8 mouse cellular contexts compared by ENCODE assay signal in the genomic region with DNA sequence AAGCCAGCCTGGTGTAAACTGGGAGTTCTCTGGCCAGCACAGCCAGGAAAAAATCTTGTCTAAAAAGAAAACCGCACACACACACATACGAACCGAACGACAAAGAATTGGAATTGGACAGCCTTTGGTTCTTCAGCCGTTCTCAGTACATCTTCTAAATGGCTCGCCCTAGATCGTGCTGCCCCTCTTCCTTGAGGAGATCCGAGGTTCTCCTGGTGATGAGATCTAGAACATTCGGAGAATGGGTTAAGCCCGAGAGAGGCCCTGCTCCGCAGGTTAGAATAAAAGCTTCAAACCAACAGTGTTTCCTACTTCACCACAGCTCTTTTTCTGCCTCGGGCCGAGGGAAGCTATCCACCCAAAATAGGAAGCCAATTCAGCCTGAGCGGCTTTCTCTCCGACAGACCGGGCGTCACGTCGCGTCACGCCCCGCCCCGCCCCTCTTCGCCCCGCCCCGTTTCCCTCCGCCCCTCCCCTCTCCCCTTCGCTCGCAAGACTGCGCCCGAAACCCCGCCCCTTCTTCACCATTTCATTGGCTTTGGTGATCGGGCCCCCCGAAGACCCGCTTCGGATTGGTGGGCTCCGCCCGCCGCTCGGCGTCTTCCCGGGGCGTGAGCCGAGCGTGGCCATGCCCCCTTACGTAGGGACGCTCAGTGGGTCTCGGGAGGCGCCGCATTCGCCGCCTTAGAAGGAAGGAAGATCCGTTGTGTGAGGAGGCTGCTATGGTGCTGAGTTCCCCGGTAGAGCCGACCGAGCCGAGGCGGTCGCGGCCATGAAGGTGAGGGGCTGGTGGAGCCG. TPM values are rescaled to one million over a fixed set of nuclear protein-coding genes. Genes with fewer than 3 reads are reported as not detected.
DNase-seq lines count a peak whose midpoint lies in the region; ATAC-seq and TF ChIP-seq lines count a peak whose summit lies in the region.

Gene Rnf34, plus strand, starts transcription at position 528 of the 798 bp plus-strand sequence.

- H3K4me2 ChIP-seq in forebrain, embryonic 16.5 days (ENCODE audit: low read length) = peak within 1 kb of the TSS; percentile 89
- H3K4me2 ChIP-seq in lung, embryonic 14.5 days = peak within 1 kb of the TSS; percentile 96

- peak; percentile 97 for DNase-seq in G1E (ENCODE audit: low spot score)
- DNase-seq in cerebellum, adult 18-20 months = peak; percentile 96 to 98
- peak; percentile 93 for DNase-seq in heart, postnatal 36 days
- peak; percentile 96 to 98 for DNase-seq in layer of hippocampus, adult 2 months (ENCODE audit: low spot score in 2 of 2)
- DNase-seq in lung, embryonic 14.5 days = peak; percentile 99
- DNase-seq in thymus, adult 2 months = peak; percentile 97

- peak within 1 kb of the TSS; percentile 92 for H3K27ac ChIP-seq in forebrain, embryonic 16.5 days (ENCODE audit: low read length)
- H3K27ac ChIP-seq in layer of hippocampus, adult 2 months = peak within 1 kb of the TSS; percentile 97
- peak within 1 kb of the TSS; percentile 92 for H3K27ac ChIP-seq in lung, embryonic 14.5 days (ENCODE audit: low read depth)
- H3K27ac ChIP-seq in olfactory bulb, adult 2 months (ENCODE audit: insufficient read depth, low read depth, low read length) = peak within 1 kb of the TSS; percentile 78
- H3K27ac ChIP-seq in thymus, adult 2 months (ENCODE audit: control insufficient read depth, insufficient read depth, low read length) = peak within 1 kb of the TSS; percentile 81

- intact Hi-C loops in heart, postnatal 36 days (cut with DNase I) = loop anchor here (2.0 to 5.0 kb wide), 2 partner anchors 29 to 48 kb away; partner anchors contain the start of gene Anapc5

- peak within 1 kb of the TSS; percentile 92 for H3K9ac ChIP-seq in forebrain, embryonic 16.5 days (replicated peaks; ENCODE audit: low read depth, low read length)
- peak within 1 kb of the TSS; percentile 96 for H3K9ac ChIP-seq in lung, embryonic 14.5 days

- no peaks in the 10 kb centered on the region for H3K9me3 ChIP-seq in G1E (replicated peaks)
- H3K9me3 ChIP-seq in forebrain, embryonic 16.5 days (ENCODE audit: control insufficient read depth, low read length) = no peaks in the 10 kb centered on the region
- no peaks in the 10 kb centered on the region for H3K9me3 ChIP-seq in lung, embryonic 14.5 days (ENCODE audit: low read depth, low read length)

- TF ChIP-seq POLR2A in olfactory bulb, adult 2 months (IDR thresholded peaks at IDR 0.05; ENCODE audit: insufficient read depth, low read depth, low read length) = peak; percentile 98
- TF ChIP-seq POLR2A in thymus, adult 2 months (IDR thresholded peaks at IDR 0.05; ENCODE audit: control insufficient read depth, extremely low read depth, insufficient read depth, low read length, poor library complexity) = peak; percentile 99

- H3K4me3 ChIP-seq in G1E (ENCODE audit: low read depth, low read length) = peak within 1 kb of the TSS; percentile 85
- H3K4me3 ChIP-seq in forebrain, embryonic 16.5 days (replicated peaks; ENCODE audit: low read length) = peak within 1 kb of the TSS; percentile 68
- H3K4me3 ChIP-seq in layer of hippocampus, adult 2 months = peak within 1 kb of the TSS; percentile 95
- peak within 1 kb of the TSS; percentile 93 for H3K4me3 ChIP-seq in lung, embryonic 14.5 days (ENCODE audit: low read depth, low read length)
- peak within 1 kb of the TSS; percentile 80 for H3K4me3 ChIP-seq in olfactory bulb, adult 2 months (ENCODE audit: insufficient read depth, low read depth, low read length)
- peak within 1 kb of the TSS; percentile 70 for H3K4me3 ChIP-seq in thymus, adult 2 months (ENCODE audit: control insufficient read depth, insufficient read depth, low read length)

- peaks cover 9% of the 10 kb centered on the region for H3K36me3 ChIP-seq in G1E (replicated peaks)
- H3K36me3 ChIP-seq in forebrain, embryonic 16.5 days (ENCODE audit: control insufficient read depth, insufficient read depth) = no peaks in the 10 kb centered on the region
- H3K36me3 ChIP-seq in lung, embryonic 14.5 days (ENCODE audit: insufficient read depth) = no peaks in the 10 kb centered on the region
- H3K36me3 ChIP-seq in thymus, adult 2 months (ENCODE audit: control insufficient read depth, insufficient read depth, low read length) = no peaks in the 10 kb centered on the region

- WGBS in forebrain, embryonic 16.5 days = under 1% methylated on average over 52 of the region's 61 CpGs
- WGBS in lung, embryonic 14.5 days = under 1% methylated on average over 61 of the region's 61 CpGs
- WGBS in olfactory bulb, adult 2 months = under 1% methylated on average over 59 of the region's 61 CpGs
- under 1% methylated on average over 56 of the region's 61 CpGs for WGBS in thymus, adult 2 months

- no peak for TF ChIP-seq CTCF in G1E (IDR thresholded peaks at IDR 0.05; ENCODE audit: low read depth, low read length)
- TF ChIP-seq CTCF in layer of hippocampus, adult 2 months (conservative IDR thresholded peaks at IDR 0.05) = no peak
- TF ChIP-seq CTCF in lung, embryonic 14.5 days (IDR thresholded peaks at IDR 0.05; ENCODE audit: low read depth) = no peak
- no peak for TF ChIP-seq CTCF in olfactory bulb, adult 2 months (IDR thresholded peaks at IDR 0.05; ENCODE audit: insufficient read depth, low read depth, low read length)
- no peak for TF ChIP-seq CTCF in thymus, adult 2 months (IDR thresholded peaks at IDR 0.05; ENCODE audit: borderline replicate concordance, control insufficient read depth, extremely low read depth, insufficient read depth, low read length, poor library complexity)

- H3K4me1 ChIP-seq in G1E (ENCODE audit: insufficient read depth, low read depth, low read length) = peaks cover 27% of the 10 kb centered on the region
- peaks cover 22% of the 10 kb centered on the region for H3K4me1 ChIP-seq in forebrain, embryonic 16.5 days (replicated peaks; ENCODE audit: control insufficient read depth, insufficient read depth, low read length)
- H3K4me1 ChIP-seq in lung, embryonic 14.5 days (ENCODE audit: insufficient read depth) = peaks cover 6% of the 10 kb centered on the region; the same call in 1 of the 2 replicates
- no peaks in the 10 kb centered on the region for H3K4me1 ChIP-seq in olfactory bulb, adult 2 months (ENCODE audit: control insufficient read depth, insufficient read depth, low read length)
- H3K4me1 ChIP-seq in thymus, adult 2 months (replicated peaks; ENCODE audit: control insufficient read depth, insufficient read depth, low read length) = peaks cover 14% of the 10 kb centered on the region

- H3K27me3 ChIP-seq in G1E (ENCODE audit: insufficient read depth, low read length) = no peaks in the 10 kb centered on the region
- H3K27me3 ChIP-seq in forebrain, embryonic 16.5 days (replicated peaks; ENCODE audit: control insufficient read depth, insufficient read depth, low read length) = no peaks in the 10 kb centered on the region
- H3K27me3 ChIP-seq in lung, embryonic 14.5 days (ENCODE audit: insufficient read depth, low read length) = no peaks in the 10 kb centered on the region
- no peaks in the 10 kb centered on the region for H3K27me3 ChIP-seq in thymus, adult 2 months (ENCODE audit: control insufficient read depth, insufficient read depth, low read length)

- ATAC-seq in G1E (ENCODE audit: extremely low read depth, insufficient number of reproducible peaks, low FRiP score, poor library complexity, severe bottlenecking) = peak; percentile 99
- peak; percentile 100 for ATAC-seq in forebrain, embryonic 16.5 days
- ATAC-seq in lung, embryonic 14.5 days (ENCODE audit: insufficient read depth) = peak; percentile 100

RNA-seq across cellular contexts. Expression of gene Rnf34, which starts in this region (rescaled TPM):
- total RNA-seq in G1E (2014; fragmentation: Nextera tagmentation) (12.9 and 13.4 TPM in 2 replicates), G1E (2017) (23.8 and 26.7 TPM in 2 replicates)
- 10.7 and 18.6 TPM in 2 replicates for polyA plus RNA-seq in G1E (2012)
- polyA plus RNA-seq in forebrain, embryonic 16.5 days (2015; fragmentation: Nextera tagmentation; extraction: Ambion mirVana) = 52.3 and 58.0 TPM in 2 replicates
- total RNA-seq in heart, postnatal 36 days (2021) = 10 to 100 TPM; 25.6 to 30.1 TPM
- 10 to 100 TPM; 53.7 to 54.1 TPM for total RNA-seq in layer of hippocampus, adult 2 months (2021)
- polyA plus RNA-seq in lung, embryonic 14.5 days (2014; fragmentation: Nextera tagmentation; extraction: Ambion mirVana) = 29.8 and 33.5 TPM in 2 replicates
- not detected in 2 replicates for polyA plus RNA-seq in olfactory bulb, adult 2 months (2012; ENCODE audit: insufficient read depth, insufficient read length, low replicate concordance, missing spikeins)
- polyA plus RNA-seq in thymus, adult 2 months (2012; rRNA removed) = 21.7 and 24.7 TPM in 2 replicates

Comparison
In these comparisons a context has a peak if more than half of its experiments do, and no peak if none do; other contexts are left out.
1. Peak in every context shown above with its lines: DNase-seq, ATAC-seq, H3K4me3 ChIP-seq and H3K27ac ChIP-seq.